Mouse (Mus musculus): ENCODE measurements around the gene Slc9a2. TPM values are rescaled to one million over a fixed set of nuclear protein-coding genes. Genes with fewer than 3 reads are reported as not detected.

The Slc9a2 gene
- 0.43 TPM for polyA plus RNA-seq (2014; fragmentation: Illumina TruSeq; extraction: RNeasy Lipid Tissue Mini Kit (QIAGEN cat#74804))

DNA sequence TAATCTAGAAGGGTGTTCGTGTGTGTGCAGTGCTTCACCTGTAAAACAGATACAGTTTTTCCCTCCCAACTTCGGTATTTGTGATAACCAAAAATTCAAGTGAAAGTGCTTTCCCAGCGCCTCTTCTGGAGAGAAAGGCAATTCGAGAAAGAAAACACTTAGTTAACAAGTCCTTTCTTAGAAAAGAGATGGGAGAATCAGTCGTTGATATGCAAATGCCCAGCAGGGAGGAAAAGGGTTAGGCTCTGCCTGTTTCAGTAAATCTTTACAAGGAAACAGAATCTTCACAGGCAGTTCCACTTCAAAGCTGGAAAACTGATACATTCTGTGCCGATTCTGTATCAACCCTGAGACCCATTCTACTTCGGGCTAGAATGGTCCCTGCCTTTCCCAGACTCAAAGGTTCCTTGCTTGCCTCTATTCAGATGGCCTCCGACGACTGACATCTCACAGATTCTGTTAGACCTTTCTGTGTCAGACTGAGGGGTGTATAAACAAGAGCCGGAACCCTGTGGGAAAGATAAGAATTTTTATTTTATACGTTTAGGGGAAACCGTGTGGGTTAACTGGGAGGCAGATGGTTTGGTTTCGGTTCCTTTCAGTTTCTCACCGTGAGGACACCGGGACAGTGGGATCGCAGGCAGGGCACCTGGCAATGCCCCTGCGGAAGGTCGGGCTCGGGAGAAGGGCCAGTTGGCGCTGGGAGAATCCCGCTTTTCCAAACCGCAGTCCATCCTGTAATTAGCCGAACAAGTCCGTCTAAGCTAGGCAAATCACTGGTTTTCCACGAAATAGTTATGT, at the start of gene Slc9a2:
TSS of gene Slc9a2 (plus strand) at position 508 of the 801 bp plus-strand sequence.

GRCm38 (mm10) chr1:40790324-40791141, 110.2 kb downstream of the Slc9a2 start, which contains the start of gene Mfsd9:
TSS of gene Mfsd9 (minus strand) at chr1:40790687.

DNA sequence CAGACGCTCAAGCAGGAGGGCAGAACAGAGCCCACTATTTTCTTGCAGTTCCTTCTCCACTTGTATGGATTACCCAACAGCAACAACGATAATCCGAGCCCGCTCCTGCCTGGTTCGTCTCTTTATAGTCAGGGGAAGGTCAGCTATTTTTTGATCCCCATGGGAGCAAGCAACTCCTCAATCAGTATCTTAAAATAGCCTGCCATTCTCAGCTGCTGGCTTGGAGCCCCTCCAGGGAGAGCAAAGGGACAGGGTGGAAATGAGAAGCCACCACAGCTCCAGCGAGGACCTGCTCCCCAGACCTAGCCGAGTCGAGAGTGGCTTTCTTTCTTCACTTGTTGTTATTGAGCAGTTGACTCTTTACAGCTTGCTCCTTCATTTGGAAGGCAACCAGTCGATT, 125.0 kb downstream of the Slc9a2 start, which contains the start of gene Tmem182:
TSS of gene Tmem182 (plus strand) at position 251 of the 400 bp plus-strand sequence.

Other genes with a start within 250 kb of the Slc9a2 start
- gene Il18r1, start 215.0 kb upstream of the Slc9a2 start, polyA plus RNA-seq (2014; fragmentation: Illumina TruSeq; extraction: RNeasy Lipid Tissue Mini Kit (QIAGEN cat#74804)) = 4.5 TPM
- gene Il18rap, start 165.2 kb upstream of the Slc9a2 start, polyA plus RNA-seq (2014; fragmentation: Illumina TruSeq; extraction: RNeasy Lipid Tissue Mini Kit (QIAGEN cat#74804)) = 0.60 TPM
- 0.46 TPM for gene Slc9a4, start 100.5 kb upstream of the Slc9a2 start, polyA plus RNA-seq (2014; fragmentation: Illumina TruSeq; extraction: RNeasy Lipid Tissue Mini Kit (QIAGEN cat#74804))
- 11.2 TPM for gene Mfsd9, start 110.1 kb downstream of the Slc9a2 start, polyA plus RNA-seq (2014; fragmentation: Illumina TruSeq; extraction: RNeasy Lipid Tissue Mini Kit (QIAGEN cat#74804))
- 7.2 TPM for gene Tmem182, start 125.0 kb downstream of the Slc9a2 start, polyA plus RNA-seq (2014; fragmentation: Illumina TruSeq; extraction: RNeasy Lipid Tissue Mini Kit (QIAGEN cat#74804))

Data from ovary, adult 10 weeks (tissue).